Mouse (Mus musculus) heart, postnatal 10 days (tissue): ENCODE data around the gene Eif2a. TPM values are rescaled to one million over a fixed set of nuclear protein-coding genes. Genes with fewer than 3 reads are reported as not detected.
"Not testable (repeated sequence)": the region's sequence is repeated elsewhere in the genome, so short reads cannot be mapped to it uniquely, and the experiment has no call there.

ENCODE experiments used
- DNase-seq, 2 experiments: peaks; one replicate each; pipeline ENCODE4 v3.0.0; 2021
- intact Hi-C: fragments of 180-260 bp; cut with DNase I; formaldehyde crosslinking; loops from one replicate; pipeline ENCODE4 v1.15.1; 2025
- total RNA-seq, 2 experiments: library from RNA; stranded (reverse); gene quantifications; 2 replicates each; pipeline ENCODE4 v1.2.3; 2021

The Eif2a gene
- total RNA-seq, 2 experiments from 2014 or later = 43.5 to 45.8 TPM

DNA sequence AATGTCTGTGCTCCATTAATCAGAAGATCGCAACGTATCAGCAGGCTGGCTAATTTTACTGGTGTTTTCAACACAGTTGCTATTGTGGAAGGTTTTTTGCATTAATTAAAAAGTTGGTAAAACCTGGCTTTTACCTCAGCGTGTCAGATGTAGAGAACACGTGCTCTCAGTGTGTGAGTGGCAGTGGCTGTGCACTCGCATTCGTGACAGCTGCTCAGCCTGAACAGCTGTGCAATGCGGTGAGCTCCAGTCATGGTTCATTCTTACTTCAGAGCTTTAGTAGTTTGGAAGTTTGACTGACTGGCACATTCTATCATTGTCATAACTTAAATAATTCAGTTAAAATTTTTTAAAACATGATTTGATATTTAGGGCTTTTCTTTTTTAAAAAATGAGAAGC is 67.0 kb downstream of the Eif2a start:
- intact Hi-C loops = not testable (repeated sequence)

DNA sequence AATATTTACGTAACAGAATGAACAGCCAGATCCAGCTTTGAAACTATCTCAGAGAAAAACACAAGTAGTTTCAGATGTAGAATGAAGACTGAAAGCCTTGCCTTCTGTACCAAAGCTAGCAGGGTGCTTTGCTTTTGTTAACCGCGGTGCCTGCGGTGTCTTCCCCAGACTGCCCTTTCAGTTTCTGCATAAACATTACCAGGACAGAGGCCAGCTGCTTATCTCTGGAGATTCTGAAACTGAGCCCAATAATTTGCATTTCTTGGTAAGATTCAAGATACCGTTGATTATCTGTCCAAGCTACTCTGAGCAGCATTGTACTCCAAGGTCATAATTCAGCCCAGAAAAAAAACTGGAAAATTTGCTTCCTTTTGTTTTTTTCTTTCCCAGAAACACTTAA is 68.0 kb downstream of the Eif2a start:
- intact Hi-C loops = no loop called here
- DNase-seq = no peak

More for the DNA sequence above, 67.0 kb downstream of the Eif2a start:
- not testable (repeated sequence) for DNase-seq

Other genes starting within 250 kb of the Eif2a start
- 10 to 100 TPM; 28.7 to 33.1 TPM for gene Tsc22d2, start 111.1 kb upstream of the Eif2a start, total RNA-seq
- gene Serp1, start 71 bp downstream of the Eif2a start, total RNA-seq = 10 to 100 TPM; 20.7 to 21.4 TPM
- 100 to 1,000 TPM; 117 to 118 TPM for gene Selenot, start 50.8 kb downstream of the Eif2a start, total RNA-seq
- under 1 TPM in 1 of 2 experiments, not detected in 1; 0.12 TPM for gene Erich6, start 111.4 kb downstream of the Eif2a start, total RNA-seq
- gene Siah2, start 166.6 kb downstream of the Eif2a start, total RNA-seq = 10 to 100 TPM; 12.6 to 13.5 TPM